Mouse (Mus musculus) small intestine, adult 2 months (tissue): ENCODE data around the gene Dach1.

Source experiments
- CTCF ChIP-seq: fragments of 200-500 bp; IDR thresholded peaks from 2 replicates; pipeline ENCODE4 v1.5.1; 2012; ENCODE audit warnings: low read depth, mild to moderate bottlenecking, control low read depth, inconsistent platforms, low read length, moderate library complexity, mixed read lengths; ENCODE audit not compliant: insufficient replicate concordance, insufficient read length; ENCODE audit errors: extremely low read depth
- POLR2A ChIP-seq: fragments of 200-500 bp; IDR thresholded peaks from 2 replicates; pipeline ENCODE4 v1.6.1; 2012; ENCODE audit warnings: low read depth, mild to moderate bottlenecking, control low read depth, inconsistent platforms, low read length, moderate library complexity

DNA sequence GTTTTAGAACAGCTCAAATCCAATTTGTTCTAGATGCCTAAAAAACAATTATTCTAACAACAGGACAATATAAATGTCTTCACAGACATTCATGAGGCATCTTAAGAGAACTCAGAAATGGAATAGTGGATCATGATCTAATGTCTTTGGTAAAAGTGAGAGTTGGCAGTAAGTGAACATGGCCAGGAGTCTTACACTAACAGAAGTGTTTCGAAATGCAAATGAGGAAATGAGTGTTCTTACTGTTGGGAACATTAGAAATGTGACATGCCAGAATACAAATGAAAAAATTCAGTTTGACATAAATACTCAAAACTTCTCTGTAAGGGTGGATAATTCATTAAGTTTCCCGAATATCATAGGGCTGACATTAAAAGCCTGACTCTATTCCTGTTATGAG, 426.3 kb downstream of the Dach1 start:
- TF ChIP-seq CTCF, result no peak
- no peak for TF ChIP-seq POLR2A
